Comparison of ENCODE assay signal across 12 mouse cellular contexts in genomic region chr2:20521686-20522285, GRCm38 (mm10).
A peak's percentile ranks its signal among the peaks of the same experiment; 100 is the strongest.
DNase-seq lines count a peak whose midpoint lies in the region; ATAC-seq and TF ChIP-seq lines count a peak whose summit lies in the region.
"Had no signal": no experiment of that assay in that cellular context is flagged by ENCODE, and none has a peak within 500 bp of the region (broad histone marks: within the 10 kb centered on the region; RNA-seq: fewer than 3 reads in every experiment).

No protein-coding gene starts in this region.

- peak overlapping the region; percentile 59 for H3K4me2 ChIP-seq in kidney, postnatal 0 days (ENCODE audit: low read length)
- peak overlapping the region; percentile 61 for H3K4me2 ChIP-seq in intestine, embryonic 16.5 days (ENCODE audit: low read depth, low read length)

- peaks cover 7% of the 10 kb centered on the region; the same call in 1 of the 2 replicates for H3K4me1 ChIP-seq in kidney, postnatal 0 days (replicated peaks; ENCODE audit: insufficient read depth, low read length)
- H3K4me1 ChIP-seq in embryonic facial prominence, embryonic 10.5 days: peaks cover 32% of the 10 kb centered on the region
- peaks cover 30% of the 10 kb centered on the region for H3K4me1 ChIP-seq in intestine, embryonic 16.5 days (ENCODE audit: control insufficient read depth, insufficient read depth, low read length)

- peak overlapping the region; percentile 52 for H3K4me3 ChIP-seq in kidney, postnatal 0 days (replicated peaks; ENCODE audit: low read depth, low read length)
- H3K4me3 ChIP-seq in embryonic facial prominence, embryonic 10.5 days: peak overlapping the region; percentile 71
- peak overlapping the region; percentile 20; the same call in 1 of the 2 replicates for H3K4me3 ChIP-seq in intestine, embryonic 16.5 days (ENCODE audit: low read length)
- H3K4me3 ChIP-seq: limb, embryonic 12.5 days had no signal

- no peaks in the 10 kb centered on the region for H3K36me3 ChIP-seq in kidney, postnatal 0 days (ENCODE audit: insufficient read depth, low read length)
- H3K36me3 ChIP-seq in embryonic facial prominence, embryonic 10.5 days (replicated peaks): no peaks in the 10 kb centered on the region
- H3K36me3 ChIP-seq in intestine, embryonic 16.5 days (ENCODE audit: control insufficient read depth, insufficient read depth, low read length): no peaks in the 10 kb centered on the region
- H3K36me3 ChIP-seq: limb, embryonic 12.5 days; midbrain, embryonic 12.5 days had no signal

- no peaks in the 10 kb centered on the region for H3K9me3 ChIP-seq in kidney, postnatal 0 days (replicated peaks; ENCODE audit: low read length)
- no peaks in the 10 kb centered on the region for H3K9me3 ChIP-seq in embryonic facial prominence, embryonic 10.5 days
- no peaks in the 10 kb centered on the region for H3K9me3 ChIP-seq in intestine, embryonic 16.5 days (ENCODE audit: control insufficient read depth, low read length)
- H3K9me3 ChIP-seq: limb, embryonic 12.5 days; midbrain, embryonic 12.5 days had no signal

- peak; percentile 21 for DNase-seq in embryo, embryonic 10.5 days (ENCODE audit: low spot score)
- DNase-seq in embryo, embryonic 11 days: no peak
- DNase-seq in kidney, postnatal 0 days (ENCODE audit: low spot score): no peak
- no peak for DNase-seq in kidney, postnatal 25 days
- DNase-seq in embryonic facial prominence, embryonic 10.5 days (ENCODE audit: low spot score): no peak
- DNase-seq in adrenal gland, postnatal 36 days: no peak
- no peak for DNase-seq in thymus, postnatal 25 days
- DNase-seq: spleen, adult 18-20 months had no signal

- TF ChIP-seq CTCF in kidney, postnatal 0 days (IDR thresholded peaks at IDR 0.05; ENCODE audit: low read depth): no peak

- H3K9ac ChIP-seq in kidney, postnatal 0 days (ENCODE audit: low read depth, low read length): no peak overlapping the region; the same call in 1 of the 2 replicates
- H3K9ac ChIP-seq in intestine, embryonic 16.5 days (ENCODE audit: low read depth, low read length): no peak overlapping the region
- H3K9ac ChIP-seq: midbrain, embryonic 12.5 days had no signal

- H3K27me3 ChIP-seq in kidney, postnatal 0 days (ENCODE audit: insufficient read depth, low read length): no peaks in the 10 kb centered on the region
- H3K27me3 ChIP-seq in embryonic facial prominence, embryonic 10.5 days (replicated peaks; ENCODE audit: low read depth, poor library complexity, severe bottlenecking): 0 out of 2 replicates have a peak, but pooled peaks cover 3% of the 10 kb centered on the region
- H3K27me3 ChIP-seq in intestine, embryonic 16.5 days (replicated peaks; ENCODE audit: control insufficient read depth, insufficient read depth, low read length): no peaks in the 10 kb centered on the region
- H3K27me3 ChIP-seq: limb, embryonic 12.5 days; Patski had no signal

- ATAC-seq in kidney, postnatal 0 days (replicated peaks; ENCODE audit: low FRiP score, low read depth): no peak
- ATAC-seq in intestine, embryonic 16.5 days: no peak
- ATAC-seq: Patski had no signal

- H3K27ac ChIP-seq in kidney, postnatal 0 days: no peak overlapping the region
- H3K27ac ChIP-seq in embryonic facial prominence, embryonic 10.5 days (replicated peaks): no peak overlapping the region
- peak overlapping the region; percentile 16; the same call in 1 of the 2 replicates for H3K27ac ChIP-seq in intestine, embryonic 16.5 days (ENCODE audit: low read length)
- H3K27ac ChIP-seq: limb, embryonic 12.5 days; midbrain, embryonic 12.5 days had no signal

- 47% methylated on average over 11 of the region's 11 CpGs for WGBS in kidney, postnatal 0 days
- 36% methylated on average over 11 of the region's 11 CpGs for WGBS in embryonic facial prominence, embryonic 10.5 days
- 39% methylated on average over 11 of the region's 11 CpGs for WGBS in intestine, embryonic 16.5 days

Comparison
In these comparisons a context has a peak if more than half of its experiments do, and no peak if none do; other contexts are left out.
1. H3K4me3 ChIP-seq: peak in every context shown above with its lines; median percentile 71 in embryonic facial prominence, embryonic 10.5 days; 52 in kidney, postnatal 0 days; 20 in intestine, embryonic 16.5 days.